Comparison of ENCODE assay signal across 11 mouse cellular contexts in genomic region chr6:17172050-17172449, GRCm38 (mm10).
DNase-seq lines count a peak whose midpoint lies in the region; ATAC-seq and TF ChIP-seq lines count a peak whose summit lies in the region.
"Had no signal": no experiment of that assay in that cellular context is flagged by ENCODE, and none has a peak within 500 bp of the region (broad histone marks: within the 10 kb centered on the region; RNA-seq: fewer than 3 reads in every experiment).

No protein-coding gene starts in this region.

- H3K9ac ChIP-seq in kidney, embryonic 15.5 days = no peak overlapping the region
- H3K9ac ChIP-seq in midbrain, embryonic 15.5 days = no peak overlapping the region
- H3K9ac ChIP-seq: embryonic facial prominence, embryonic 12.5 days; liver, embryonic 15.5 days had no signal

- DNase-seq in kidney, postnatal 10 days = no peak
- peak; percentile 46 for DNase-seq in gonadal fat pad, adult 2 months (ENCODE audit: low read depth)
- DNase-seq in cerebellum, adult 2 months = no peak
- DNase-seq in yolk sac, embryonic 10.5 days (ENCODE audit: low spot score) = no peak
- DNase-seq in thymus, postnatal 0 days (ENCODE audit: low spot score) = no peak

- H3K36me3 ChIP-seq in kidney, embryonic 15.5 days = no peaks in the 10 kb centered on the region
- no peaks in the 10 kb centered on the region for H3K36me3 ChIP-seq in midbrain, embryonic 15.5 days (replicated peaks)
- H3K36me3 ChIP-seq: embryonic facial prominence, embryonic 12.5 days; liver, embryonic 15.5 days had no signal

- 63% methylated on average over 1 of the region's 1 CpGs for WGBS in kidney, embryonic 15.5 days
- WGBS in midbrain, embryonic 15.5 days = 12% methylated on average over 1 of the region's 1 CpGs
- 56% methylated on average over 1 of the region's 1 CpGs for WGBS in cerebellum, adult 2 months

- H3K4me2 ChIP-seq in kidney, embryonic 15.5 days = no peak overlapping the region
- no peak overlapping the region for H3K4me2 ChIP-seq in midbrain, embryonic 15.5 days
- H3K4me2 ChIP-seq: liver, embryonic 15.5 days had no signal

- no peak for TF ChIP-seq POLR2A in cerebellum, adult 2 months (IDR thresholded peaks at IDR 0.05; ENCODE audit: borderline replicate concordance, insufficient read depth, low read length)

- TF ChIP-seq CTCF in cerebellum, adult 2 months (IDR thresholded peaks at IDR 0.05; ENCODE audit: borderline replicate concordance, insufficient read depth, low read depth, low read length) = no peak

- H3K4me1 ChIP-seq in kidney, embryonic 15.5 days = peaks cover 16% of the 10 kb centered on the region
- peaks cover 20% of the 10 kb centered on the region for H3K4me1 ChIP-seq in brown adipose tissue, adult 24 weeks (ENCODE audit: control insufficient read depth, insufficient read depth, insufficient read length, low read length)
- peaks cover 25% of the 10 kb centered on the region for H3K4me1 ChIP-seq in midbrain, embryonic 15.5 days
- no peaks in the 10 kb centered on the region; the same call in 1 of the 2 replicates for H3K4me1 ChIP-seq in cerebellum, adult 2 months (ENCODE audit: control insufficient read depth, insufficient read depth, low read length)
- H3K4me1 ChIP-seq: liver, embryonic 15.5 days had no signal

- H3K9me3 ChIP-seq in kidney, embryonic 15.5 days (replicated peaks) = no peaks in the 10 kb centered on the region
- H3K9me3 ChIP-seq in midbrain, embryonic 15.5 days = no peaks in the 10 kb centered on the region
- H3K9me3 ChIP-seq: embryonic facial prominence, embryonic 12.5 days; liver, embryonic 15.5 days had no signal

- H3K27me3 ChIP-seq in kidney, embryonic 15.5 days = no peaks in the 10 kb centered on the region
- no peaks in the 10 kb centered on the region for H3K27me3 ChIP-seq in midbrain, embryonic 15.5 days (replicated peaks)
- no peaks in the 10 kb centered on the region for H3K27me3 ChIP-seq in cerebellum, adult 2 months (ENCODE audit: control insufficient read depth, insufficient read depth, low read length)
- H3K27me3 ChIP-seq: embryonic facial prominence, embryonic 12.5 days; liver, embryonic 15.5 days; Patski had no signal

- no peak for ATAC-seq in kidney, embryonic 15.5 days (replicated peaks; ENCODE audit: low FRiP score)
- ATAC-seq in midbrain, embryonic 15.5 days (replicated peaks) = no peak

- H3K4me3 ChIP-seq in kidney, embryonic 15.5 days (replicated peaks) = no peak overlapping the region
- no peak overlapping the region for H3K4me3 ChIP-seq in brown adipose tissue, adult 24 weeks (ENCODE audit: insufficient read depth, low read depth, low read length)
- no peak overlapping the region for H3K4me3 ChIP-seq in midbrain, embryonic 15.5 days
- H3K4me3 ChIP-seq in cerebellum, adult 2 months (replicated peaks; ENCODE audit: insufficient read depth, low read depth, low read length) = no peak overlapping the region
- H3K4me3 ChIP-seq: embryonic facial prominence, embryonic 12.5 days; liver, embryonic 15.5 days had no signal

- peak overlapping the region; percentile 67; the same call in 1 of the 2 replicates for H3K27ac ChIP-seq in kidney, embryonic 15.5 days
- H3K27ac ChIP-seq in brown adipose tissue, adult 24 weeks (replicated peaks; ENCODE audit: low read depth, low read length) = peak overlapping the region; percentile 99
- H3K27ac ChIP-seq in midbrain, embryonic 15.5 days = peak overlapping the region; percentile 68
- no peak overlapping the region for H3K27ac ChIP-seq in cerebellum, adult 2 months (ENCODE audit: insufficient read depth, low read length)
- H3K27ac ChIP-seq: liver, embryonic 15.5 days had no signal
